Mouse (Mus musculus): ENCODE measurements around the gene Cryba2. TPM values are rescaled to one million over a fixed set of nuclear protein-coding genes. Genes with fewer than 3 reads are reported as not detected.

Gene Cryba2
- polyA plus RNA-seq, 1 experiment from 2014 or later = 1.2 TPM

- no peak overlapping the region for H3K4me2 ChIP-seq (replicated peaks; ENCODE audit: low read depth)
- peaks cover 22% of the 10 kb centered on the region; the same call in 1 of the 2 replicates for H3K27me3 ChIP-seq (replicated peaks; ENCODE audit: control insufficient read depth, insufficient read depth, low read length)
- H3K9me3 ChIP-seq (ENCODE audit: control insufficient read depth) = no peaks in the 10 kb centered on the region
- H3K4me1 ChIP-seq (replicated peaks; ENCODE audit: control insufficient read depth, insufficient read depth, low read length) = no peaks in the 10 kb centered on the region
- no peak overlapping the region for H3K4me3 ChIP-seq (ENCODE audit: low read depth, low read length)
- no peak overlapping the region for H3K9ac ChIP-seq (ENCODE audit: low read depth, low read length)
- H3K36me3 ChIP-seq (ENCODE audit: control insufficient read depth, insufficient read depth) = no peaks in the 10 kb centered on the region
- no peak for ATAC-seq
- 76% methylated on average over 5 of the region's 5 CpGs for WGBS
- no peak for TF ChIP-seq CTCF (IDR thresholded peaks at IDR 0.05; ENCODE audit: low read depth)
- no peak overlapping the region for H3K27ac ChIP-seq (ENCODE audit: low read depth, low read length)
Observed at GRCm38 (mm10) chr1:74843090-74843489, 49.9 kb downstream of the Cryba2 start.

MicroRNA genes within 50 kb of the gene (microRNA counts, 519-probe panel; counts per million panel counts)
- microRNA mmu-miR-375 = 4,726 counts per million, percentile 79 among the panel's probes with 10 or more counts

Small RNA genes within 50 kb of the gene (microRNA-seq; reads per million reads assigned to microRNA genes)
- gene Mir375 = 14,293 reads per million, percentile 95 among the genes with 10 or more reads in this experiment

Other genes with a start within 250 kb of the Cryba2 start
- 2.1 TPM in 2 replicates for gene Ttll4, start 231.4 kb downstream of the Cryba2 start, polyA plus RNA-seq (2015; fragmentation: Nextera tagmentation; extraction: Ambion mirVana)
- 4.6 and 6.3 TPM in 2 replicates for gene Cyp27a1, start 179.6 kb downstream of the Cryba2 start, polyA plus RNA-seq (2015; fragmentation: Nextera tagmentation; extraction: Ambion mirVana)
- 0.08 and 0.09 TPM in 2 replicates for gene Prkag3, start 143.9 kb downstream of the Cryba2 start, polyA plus RNA-seq (2015; fragmentation: Nextera tagmentation; extraction: Ambion mirVana)
- 0.33 and 0.66 TPM in 2 replicates for gene Wnt6, start 121.3 kb downstream of the Cryba2 start, polyA plus RNA-seq (2015; fragmentation: Nextera tagmentation; extraction: Ambion mirVana)
- gene Wnt10a, start 101.6 kb downstream of the Cryba2 start, polyA plus RNA-seq (2015; fragmentation: Nextera tagmentation; extraction: Ambion mirVana) = not detected in 2 replicates
- 0.13 and 0.29 TPM in 2 replicates for gene Cdk5r2, start 38.2 kb downstream of the Cryba2 start, polyA plus RNA-seq (2015; fragmentation: Nextera tagmentation; extraction: Ambion mirVana)
- 0.59 and 1.3 TPM in 2 replicates for gene Fev, start 7.7 kb downstream of the Cryba2 start, polyA plus RNA-seq (2015; fragmentation: Nextera tagmentation; extraction: Ambion mirVana)
- gene Cfap65, start 42.5 kb upstream of the Cryba2 start, polyA plus RNA-seq (2015; fragmentation: Nextera tagmentation; extraction: Ambion mirVana) = 0.03 and 0.04 TPM in 2 replicates
- gene Ihh, start 58.5 kb upstream of the Cryba2 start, polyA plus RNA-seq (2015; fragmentation: Nextera tagmentation; extraction: Ambion mirVana) = 24.9 and 25.3 TPM in 2 replicates
- gene Nhej1, start 232.1 kb upstream of the Cryba2 start, polyA plus RNA-seq (2015; fragmentation: Nextera tagmentation; extraction: Ambion mirVana) = 5.0 TPM in 2 replicates
- 2.5 and 3.2 TPM in 2 replicates for gene Slc23a3, start 240.7 kb upstream of the Cryba2 start, polyA plus RNA-seq (2015; fragmentation: Nextera tagmentation; extraction: Ambion mirVana)
- 45.6 and 45.9 TPM in 2 replicates for gene Cnppd1, start 249.6 kb upstream of the Cryba2 start, polyA plus RNA-seq (2015; fragmentation: Nextera tagmentation; extraction: Ambion mirVana)
- gene Retreg2, start 249.6 kb upstream of the Cryba2 start, polyA plus RNA-seq (2015; fragmentation: Nextera tagmentation; extraction: Ambion mirVana) = 48.4 and 49.0 TPM in 2 replicates